Mouse (Mus musculus) mesoderm, embryonic 11.5 days (tissue): ENCODE measurements around the gene Adamts3.

Experiments used
- DNase-seq: peaks from one replicate; pipeline ENCODE4 v3.0.0-alpha.2; 2012; ENCODE audit warnings: low read depth, low spot score

The Adamts3 gene

GRCm38 (mm10) chr5:89816610-89817009, 66.5 kb downstream of the Adamts3 start:
- no peak for DNase-seq

DNA sequence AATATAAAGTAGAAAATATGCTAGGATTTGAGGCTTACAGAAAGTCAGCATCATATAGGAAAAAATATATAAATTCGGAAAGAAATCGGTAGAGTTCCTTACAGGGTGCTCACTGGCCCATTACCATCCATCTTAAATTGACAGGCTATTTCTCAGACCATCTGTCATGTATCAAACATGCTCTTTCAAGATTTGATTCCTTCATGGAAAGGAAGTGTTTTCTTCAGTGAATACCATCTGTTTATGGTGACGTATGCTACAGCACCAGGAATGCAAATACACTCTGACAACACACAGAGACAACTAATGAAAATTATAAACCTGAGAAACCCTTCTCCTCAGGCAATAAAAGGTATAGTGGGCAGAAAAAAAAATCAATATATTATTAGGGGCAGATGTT, 68.6 kb downstream of the Adamts3 start:
- DNase-seq, result no peak

DNA sequence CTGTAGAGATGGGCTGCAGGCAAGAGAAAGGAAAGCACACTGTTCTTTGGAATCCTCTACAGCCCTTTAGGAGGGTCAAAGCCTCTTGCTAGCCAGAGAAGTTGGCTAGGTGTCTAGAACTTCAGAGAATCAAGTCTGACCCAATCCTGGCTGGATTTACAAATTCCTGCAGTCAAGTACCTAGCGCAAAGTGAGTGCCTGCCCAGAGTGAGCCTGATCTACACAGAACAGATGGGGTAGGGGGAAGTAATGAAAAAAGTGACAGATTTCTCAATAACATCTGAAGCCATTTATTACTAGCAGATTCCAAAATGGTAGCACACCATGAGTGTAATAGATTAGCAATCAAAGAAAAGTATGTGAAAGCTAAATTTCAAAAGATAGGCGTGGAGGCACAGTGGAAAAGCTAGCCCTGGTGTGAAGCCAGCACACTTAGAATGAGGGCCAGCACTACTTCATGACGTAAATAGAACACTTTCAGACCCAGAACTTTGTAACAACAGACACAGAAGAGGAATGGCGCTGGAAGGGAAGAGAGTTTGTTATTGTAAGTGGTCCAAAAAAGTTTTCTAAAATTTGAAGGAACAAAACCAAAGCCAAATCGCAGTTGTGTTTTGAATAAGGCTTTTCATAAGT, 82.8 kb downstream of the Adamts3 start:
- DNase-seq, result no peak

GRCm38 (mm10) chr5:89793706-89794105, 89.4 kb downstream of the Adamts3 start:
- DNase-seq, result no peak

DNA sequence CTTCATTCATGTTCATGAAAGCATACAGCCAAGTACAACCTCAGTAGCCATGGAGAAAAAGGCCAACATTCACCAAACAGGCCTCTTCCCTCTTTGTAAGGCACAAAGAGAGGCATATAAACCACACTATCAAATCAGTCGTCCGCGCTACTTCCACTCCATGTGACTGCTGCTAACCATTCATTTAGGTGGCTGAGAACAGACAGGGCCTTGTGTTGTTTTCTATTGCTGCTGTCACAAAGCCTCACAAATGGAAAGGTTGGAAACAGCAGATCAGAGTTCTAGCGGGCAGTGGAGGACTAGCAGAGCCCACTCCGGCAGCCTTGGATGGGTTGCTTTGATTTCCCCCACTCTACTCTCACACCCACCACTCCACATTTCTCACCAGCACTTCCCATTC, 98.5 kb downstream of the Adamts3 start:
- peak; percentile 9 for DNase-seq

- no peak for DNase-seq
Observed at GRCm38 (mm10) chr5:89779823-89780222, 103.3 kb downstream of the Adamts3 start.

GRCm38 (mm10) chr5:89778610-89779009, 104.5 kb downstream of the Adamts3 start:
- no peak for DNase-seq

- DNase-seq, result no peak
Observed at GRCm38 (mm10) chr5:89777411-89777810, 105.7 kb downstream of the Adamts3 start.

DNA sequence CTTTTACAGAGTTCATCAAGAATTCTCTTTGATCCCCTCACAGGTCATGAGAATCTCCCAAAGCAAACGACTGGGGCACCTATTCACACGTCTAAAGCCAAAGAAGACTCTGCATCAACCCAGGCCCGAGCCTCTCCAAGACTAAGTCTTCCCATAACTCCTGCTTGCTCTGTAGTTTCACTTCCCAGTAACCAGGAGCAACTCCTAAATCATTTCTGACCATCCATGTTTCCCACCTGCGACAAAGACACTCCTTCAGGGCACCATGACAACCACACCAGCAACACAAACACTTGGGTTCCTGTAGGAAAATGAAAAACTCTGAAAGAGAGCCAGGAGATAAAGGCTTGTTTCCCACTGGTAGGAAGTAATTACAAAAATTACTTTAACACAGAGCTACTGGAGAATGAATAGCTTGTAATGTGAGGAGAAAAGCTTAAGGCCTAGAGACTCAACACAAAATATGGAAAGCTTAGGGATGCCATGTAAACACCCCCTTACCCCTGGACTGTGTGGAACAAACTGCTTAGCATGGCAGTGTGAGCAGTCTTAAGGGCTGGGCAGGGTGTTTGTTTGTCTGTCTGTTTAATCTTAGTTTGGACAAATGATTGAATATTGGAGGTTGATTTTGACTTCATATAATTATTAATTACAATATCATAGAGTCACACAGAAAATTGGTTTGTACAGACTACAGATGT, 112.3 kb downstream of the Adamts3 start:
- DNase-seq, result peak; percentile 16

DNA sequence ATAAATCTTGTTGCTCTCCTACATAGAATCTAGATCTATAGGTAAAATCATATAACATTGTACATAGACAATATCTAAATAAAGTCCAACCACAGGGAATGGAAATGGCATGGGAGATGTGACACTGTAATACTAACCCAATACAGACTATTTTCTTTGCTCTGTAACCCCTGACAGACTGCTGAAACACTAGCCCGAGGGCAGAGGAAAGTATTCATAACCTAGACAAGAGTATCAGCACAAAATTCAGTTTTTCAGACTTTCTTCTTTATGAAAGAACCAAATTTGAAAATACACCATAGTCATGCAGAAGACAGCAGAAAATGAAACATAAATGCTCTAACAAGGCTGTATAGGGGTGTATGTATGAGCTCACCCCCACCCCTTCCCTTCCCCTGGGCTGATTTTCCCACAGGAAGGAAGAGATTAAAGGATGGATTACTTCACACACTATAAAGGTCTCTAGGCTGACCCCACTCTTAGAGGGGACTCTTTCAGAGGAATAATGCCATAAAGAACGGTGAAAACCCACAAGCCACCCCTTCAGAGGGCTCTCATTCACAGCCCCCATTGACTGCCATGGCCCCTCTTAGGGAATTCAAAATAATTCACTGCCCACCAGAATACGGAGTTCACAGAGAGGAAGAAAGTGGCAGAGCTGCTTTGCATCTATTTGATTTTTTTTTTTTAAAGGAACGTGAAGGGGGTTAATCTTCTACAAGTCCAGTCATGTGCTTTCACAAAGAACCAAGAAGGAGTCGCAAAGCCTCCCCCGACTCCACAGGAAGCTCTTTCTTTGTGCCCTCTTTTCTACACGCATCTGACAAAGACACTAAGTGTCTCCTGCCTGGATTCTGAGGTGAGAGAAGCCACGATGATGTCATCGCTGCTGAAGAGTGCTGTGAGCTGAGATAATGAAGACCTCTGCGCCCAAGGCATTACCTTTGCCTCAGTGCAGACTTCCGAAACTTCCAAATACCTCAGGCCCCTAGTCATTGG, 119.6 kb downstream of the Adamts3 start:
- peak; percentile 44 for DNase-seq

GRCm38 (mm10) chr5:89760368-89760767, 122.8 kb downstream of the Adamts3 start:
- no peak for DNase-seq

- DNase-seq, result no peak
Observed at GRCm38 (mm10) chr5:89751836-89752235, 131.3 kb downstream of the Adamts3 start.

GRCm38 (mm10) chr5:89748185-89748884, 134.8 kb downstream of the Adamts3 start:
- no peak for DNase-seq

DNA sequence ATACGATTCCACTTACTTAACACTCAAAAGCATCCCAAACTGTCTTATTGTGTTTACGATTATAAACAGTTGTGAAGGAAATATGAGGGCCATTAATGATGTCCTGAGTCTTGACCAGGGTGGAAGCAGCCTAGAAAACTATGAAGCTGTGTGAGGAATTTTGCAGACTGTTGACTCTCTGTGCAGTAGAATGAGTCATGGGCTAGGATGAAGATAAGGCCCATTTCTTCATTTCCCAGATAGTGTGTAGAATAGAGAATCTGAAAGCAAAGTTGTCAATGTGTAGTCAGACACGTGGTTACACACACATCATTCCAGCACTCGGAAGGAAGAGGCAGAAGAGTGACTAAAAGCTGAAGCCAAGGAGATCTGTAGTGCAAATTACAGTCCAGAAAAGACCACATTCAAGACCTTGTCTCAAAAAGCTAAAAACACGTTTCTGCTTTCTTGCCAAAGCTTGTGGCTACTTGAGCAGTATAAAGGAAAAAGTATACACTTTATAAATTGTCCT, 135.9 kb downstream of the Adamts3 start:
- no peak for DNase-seq

GRCm38 (mm10) chr5:89745112-89745511, 138.0 kb downstream of the Adamts3 start:
- DNase-seq, result no peak

GRCm38 (mm10) chr5:89734759-89735158, 148.4 kb downstream of the Adamts3 start:
- DNase-seq, result no peak

- DNase-seq, result no peak
Observed at GRCm38 (mm10) chr5:89730411-89730810, 152.7 kb downstream of the Adamts3 start.

DNA sequence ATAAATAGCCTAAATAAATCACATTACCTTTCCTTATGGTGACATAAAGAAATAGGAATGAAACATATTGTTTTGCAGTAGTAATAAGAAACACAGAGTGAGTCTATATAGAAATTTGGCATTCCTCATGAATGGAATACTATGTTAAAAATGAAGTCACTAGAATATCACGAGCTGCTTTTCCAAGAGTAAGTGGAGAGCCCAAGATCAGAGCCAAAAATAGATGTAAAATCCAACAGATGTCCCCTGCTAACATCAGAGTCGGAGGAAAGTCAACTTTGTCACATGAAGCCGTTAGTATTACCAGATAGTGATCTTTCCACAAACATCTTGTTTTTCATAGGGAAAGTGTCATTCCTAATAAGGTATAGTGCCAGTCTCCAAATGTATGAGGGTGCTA, 155.0 kb downstream of the Adamts3 start:
- no peak for DNase-seq

DNA sequence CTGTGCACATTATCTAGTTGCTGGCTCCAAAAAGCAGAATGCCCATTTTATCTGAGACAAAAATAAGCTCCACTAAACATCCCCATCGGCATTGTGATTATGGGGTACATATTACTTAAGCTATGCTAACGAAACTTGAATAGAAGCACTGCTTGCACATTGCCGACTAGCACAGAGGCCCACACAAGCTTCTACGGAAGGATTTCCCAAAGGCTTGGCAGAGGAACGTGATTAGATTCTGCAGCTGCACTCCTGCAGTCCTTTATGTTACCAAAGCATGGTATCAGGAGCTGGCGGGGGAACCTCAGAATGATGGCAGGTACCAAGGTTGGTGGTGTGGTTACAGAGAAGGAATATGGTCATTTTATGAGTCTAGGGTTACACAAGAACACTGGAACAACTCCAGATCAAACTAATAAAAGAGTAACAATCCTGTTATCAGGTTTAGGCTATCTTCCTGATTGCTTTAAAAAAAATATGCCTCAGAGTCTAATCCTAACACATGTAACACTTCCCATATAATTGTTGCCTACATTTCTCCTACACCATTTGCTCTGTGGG, 155.6 kb downstream of the Adamts3 start:
- DNase-seq, result no peak

- no peak for DNase-seq
Observed at GRCm38 (mm10) chr5:89714552-89714951, 168.6 kb downstream of the Adamts3 start.
